Mouse (Mus musculus): ENCODE results near the gene Rae1. TPM values are rescaled to one million over a fixed set of nuclear protein-coding genes. Genes with fewer than 3 reads are reported as not detected.
A peak's percentile ranks its signal among the peaks of the same experiment; 100 is the strongest.

The Rae1 gene
- polyA plus RNA-seq, 1 experiment from 2014 or later = 109 TPM

- Histone ChIP-seq H3K36me3 (ENCODE audit: control insufficient read depth, insufficient read depth, low read length) (no peaks in the 10 kb centered on the region), H3K4me2 (ENCODE audit: low read depth, low read length) (no peak overlapping the region), H3K27ac (ENCODE audit: low read length) (no peak overlapping the region), H3K4me1 (replicated peaks; ENCODE audit: control insufficient read depth, insufficient read depth, low read length) (peaks cover 8% of the 10 kb centered on the region; the same call in 1 of the 2 replicates), H3K9ac (ENCODE audit: low read length) (no peak overlapping the region), H3K27me3 (ENCODE audit: control insufficient read depth, insufficient read depth, low read depth, low read length) (no peaks in the 10 kb centered on the region), H3K9me3 (ENCODE audit: control insufficient read depth, low read length) (no peaks in the 10 kb centered on the region), H3K4me3 (ENCODE audit: low read length) (no peak overlapping the region)
- 36% methylated on average over 10 of the region's 10 CpGs for WGBS
- no peak for ATAC-seq (ENCODE audit: low read depth)
Observed at GRCm38 (mm10) chr2:173057623-173058022, 57.7 kb downstream of the Rae1 start.

- H3K4me1 ChIP-seq (replicated peaks; ENCODE audit: control insufficient read depth, insufficient read depth, low read length) = peaks cover 8% of the 10 kb centered on the region; the same call in 1 of the 2 replicates
- H3K27ac ChIP-seq (ENCODE audit: low read length) = no peak overlapping the region
Observed at GRCm38 (mm10) chr2:173058263-173058662, 58.3 kb downstream of the Rae1 start.

GRCm38 (mm10) chr2:173060450-173060849 is 60.5 kb downstream of the Rae1 start:
- no peak for ATAC-seq (ENCODE audit: low read depth)
- Histone ChIP-seq H3K4me1 (replicated peaks; ENCODE audit: control insufficient read depth, insufficient read depth, low read length) (peaks cover 8% of the 10 kb centered on the region; the same call in 1 of the 2 replicates), H3K27ac (ENCODE audit: low read length) (no peak overlapping the region), H3K27me3 (ENCODE audit: control insufficient read depth, insufficient read depth, low read depth, low read length) (no peaks in the 10 kb centered on the region), H3K4me3 (ENCODE audit: low read length) (no peak overlapping the region), H3K36me3 (ENCODE audit: control insufficient read depth, insufficient read depth, low read length) (no peaks in the 10 kb centered on the region), H3K9ac (ENCODE audit: low read length) (no peak overlapping the region), H3K4me2 (ENCODE audit: low read depth, low read length) (no peak overlapping the region), H3K9me3 (ENCODE audit: control insufficient read depth, low read length) (no peaks in the 10 kb centered on the region)
- 58% methylated on average over 9 of the region's 9 CpGs for WGBS

More at GRCm38 (mm10) chr2:173058263-173058662, 58.3 kb downstream of the Rae1 start:
- H3K4me2 ChIP-seq (ENCODE audit: low read depth, low read length) = no peak overlapping the region
- no peak overlapping the region for H3K9ac ChIP-seq (ENCODE audit: low read length)
- H3K36me3 ChIP-seq (ENCODE audit: control insufficient read depth, insufficient read depth, low read length) = no peaks in the 10 kb centered on the region
- 55% methylated on average over 11 of the region's 11 CpGs for WGBS
- H3K9me3 ChIP-seq (ENCODE audit: control insufficient read depth, low read length) = no peaks in the 10 kb centered on the region
- no peak overlapping the region for H3K4me3 ChIP-seq (ENCODE audit: low read length)
- ATAC-seq (ENCODE audit: low read depth) = no peak
- H3K27me3 ChIP-seq (ENCODE audit: control insufficient read depth, insufficient read depth, low read depth, low read length) = no peaks in the 10 kb centered on the region

- WGBS = 63% methylated on average over 15 of the region's 15 CpGs
- peak; percentile 20; the same call in 1 of the 2 replicates for ATAC-seq (ENCODE audit: low read depth)
- no peaks in the 10 kb centered on the region for H3K9me3 ChIP-seq (ENCODE audit: control insufficient read depth, low read length)
- H3K4me1 ChIP-seq (replicated peaks; ENCODE audit: control insufficient read depth, insufficient read depth, low read length) = peaks cover 8% of the 10 kb centered on the region; the same call in 1 of the 2 replicates
- H3K4me3 ChIP-seq (ENCODE audit: low read length) = no peak overlapping the region
- H3K27me3 ChIP-seq (ENCODE audit: control insufficient read depth, insufficient read depth, low read depth, low read length) = no peaks in the 10 kb centered on the region
- no peak overlapping the region for H3K27ac ChIP-seq (ENCODE audit: low read length)
- H3K4me2 ChIP-seq (ENCODE audit: low read depth, low read length) = no peak overlapping the region
- H3K36me3 ChIP-seq (ENCODE audit: control insufficient read depth, insufficient read depth, low read length) = no peaks in the 10 kb centered on the region
- no peak overlapping the region for H3K9ac ChIP-seq (ENCODE audit: low read length)
Observed at GRCm38 (mm10) chr2:173061443-173062351, 61.8 kb downstream of the Rae1 start.

GRCm38 (mm10) chr2:173063219-173063618 is 63.3 kb downstream of the Rae1 start:
- H3K4me2 ChIP-seq (ENCODE audit: low read depth, low read length) = no peak overlapping the region
- no peak for ATAC-seq (ENCODE audit: low read depth)
- no peaks in the 10 kb centered on the region for H3K36me3 ChIP-seq (ENCODE audit: control insufficient read depth, insufficient read depth, low read length)
- peaks cover 8% of the 10 kb centered on the region; the same call in 1 of the 2 replicates for H3K4me1 ChIP-seq (replicated peaks; ENCODE audit: control insufficient read depth, insufficient read depth, low read length)
- no peaks in the 10 kb centered on the region for H3K27me3 ChIP-seq (ENCODE audit: control insufficient read depth, insufficient read depth, low read depth, low read length)
- WGBS = no CpG with 5 or more reads among the region's 1 CpGs
- no peak overlapping the region for H3K4me3 ChIP-seq (ENCODE audit: low read length)
- H3K9ac ChIP-seq (ENCODE audit: low read length) = no peak overlapping the region
- H3K9me3 ChIP-seq (ENCODE audit: control insufficient read depth, low read length) = no peaks in the 10 kb centered on the region; the same call in none of the 2 replicates
- no peak overlapping the region for H3K27ac ChIP-seq (ENCODE audit: low read length)

GRCm38 (mm10) chr2:173064864-173065263 is 64.9 kb downstream of the Rae1 start:
- H3K9me3 ChIP-seq (ENCODE audit: control insufficient read depth, low read length) = no peaks in the 10 kb centered on the region; the same call in none of the 2 replicates
- no peak overlapping the region for H3K9ac ChIP-seq (ENCODE audit: low read length)
- H3K4me1 ChIP-seq (replicated peaks; ENCODE audit: control insufficient read depth, insufficient read depth, low read length) = peaks cover 8% of the 10 kb centered on the region; the same call in 1 of the 2 replicates
- H3K36me3 ChIP-seq (ENCODE audit: control insufficient read depth, insufficient read depth, low read length) = no peaks in the 10 kb centered on the region
- H3K27ac ChIP-seq (ENCODE audit: low read length) = no peak overlapping the region
- WGBS = 95% methylated on average over 2 of the region's 2 CpGs
- no peak overlapping the region for H3K4me2 ChIP-seq (ENCODE audit: low read depth, low read length)
- no peak overlapping the region for H3K4me3 ChIP-seq (ENCODE audit: low read length)
- H3K27me3 ChIP-seq (ENCODE audit: control insufficient read depth, insufficient read depth, low read depth, low read length) = no peaks in the 10 kb centered on the region
- ATAC-seq (ENCODE audit: low read depth) = no peak

Other genes with a start within 250 kb of the Rae1 start
- 6.2 and 6.8 TPM in 2 replicates for gene Bmp7, start 59.8 kb upstream of the Rae1 start, polyA plus RNA-seq (2015; fragmentation: Nextera tagmentation; extraction: Ambion mirVana)
- gene Spo11, start 22.4 kb upstream of the Rae1 start, polyA plus RNA-seq (2015; fragmentation: Nextera tagmentation; extraction: Ambion mirVana) = 0.21 and 0.30 TPM in 2 replicates
- 30.8 and 34.3 TPM in 2 replicates for gene Rbm38, start 20.4 kb downstream of the Rae1 start, polyA plus RNA-seq (2015; fragmentation: Nextera tagmentation; extraction: Ambion mirVana)
- 0.10 and 0.16 TPM in 2 replicates for gene Ctcfl, start 119.4 kb downstream of the Rae1 start, polyA plus RNA-seq (2015; fragmentation: Nextera tagmentation; extraction: Ambion mirVana)
- gene Pck1, start 152.9 kb downstream of the Rae1 start, polyA plus RNA-seq (2015; fragmentation: Nextera tagmentation; extraction: Ambion mirVana) = 0.08 TPM in 1 of 2 replicates, not detected in the other
- 0.55 and 1.8 TPM in 2 replicates for gene Zbp1, start 218.8 kb downstream of the Rae1 start, polyA plus RNA-seq (2015; fragmentation: Nextera tagmentation; extraction: Ambion mirVana)